Mouse (Mus musculus) embryo, embryonic 10 days (tissue): Measurements from ENCODE around the gene Tgoln1.

Source experiments
- DNase-seq: peaks from one replicate; pipeline ENCODE4 v3.0.0-alpha.2; 2015; ENCODE audit warnings: low spot score

The Tgoln1 gene

GRCm38 (mm10) chr6:72593914-72594313 lies 22.9 kb downstream of the Tgoln1 start:
- no peak for DNase-seq

DNA sequence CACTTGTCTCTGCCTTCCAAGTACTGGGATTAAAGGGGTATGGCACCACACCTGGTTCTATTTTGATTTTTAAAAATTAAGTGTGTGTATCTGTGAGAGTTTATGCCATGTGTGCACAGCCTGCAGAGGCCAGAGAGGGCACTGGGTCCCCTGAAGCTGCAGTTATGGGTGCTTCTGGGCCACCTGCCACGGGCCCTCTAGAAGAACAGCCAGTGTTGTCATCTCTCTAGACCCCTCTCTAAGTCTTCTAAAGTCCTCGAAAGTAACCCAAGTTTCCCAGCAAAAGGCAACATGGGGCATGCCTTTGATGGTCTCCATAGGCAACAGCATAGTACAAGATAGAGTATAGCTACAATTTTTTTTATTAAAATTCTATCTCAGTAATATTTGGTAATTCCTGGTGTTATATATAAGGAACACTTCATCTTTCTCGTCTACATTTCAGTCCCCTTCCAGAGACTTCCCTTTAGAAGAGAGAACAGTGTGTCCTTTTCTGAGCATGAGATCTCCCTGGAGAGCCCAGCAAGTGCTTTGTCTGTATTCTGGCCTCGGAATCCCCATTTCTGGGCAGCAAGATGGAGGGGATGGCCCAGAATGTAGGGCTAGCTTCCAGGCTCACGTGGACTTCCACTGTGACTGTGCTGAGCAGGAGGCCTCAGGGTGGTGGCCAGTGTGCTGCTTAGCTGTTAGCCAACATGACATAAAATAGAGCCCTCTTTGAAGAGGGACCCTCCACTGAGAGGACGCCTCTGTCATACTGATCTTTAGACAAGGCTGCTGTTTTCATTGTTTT lies 23.6 kb downstream of the Tgoln1 start:
- no peak for DNase-seq

GRCm38 (mm10) chr6:72590111-72590510 lies 26.7 kb downstream of the Tgoln1 start:
- no peak for DNase-seq

- DNase-seq = no peak
These were observed 28.5 kb downstream of the Tgoln1 start for GRCm38 (mm10) chr6:72588307-72588706.

GRCm38 (mm10) chr6:72586701-72587100 lies 30.1 kb downstream of the Tgoln1 start:
- no peak for DNase-seq

- DNase-seq = no peak
These were observed 32.6 kb downstream of the Tgoln1 start for GRCm38 (mm10) chr6:72584154-72584553.

GRCm38 (mm10) chr6:72583211-72583839 lies 33.5 kb downstream of the Tgoln1 start:
- no peak for DNase-seq

DNA sequence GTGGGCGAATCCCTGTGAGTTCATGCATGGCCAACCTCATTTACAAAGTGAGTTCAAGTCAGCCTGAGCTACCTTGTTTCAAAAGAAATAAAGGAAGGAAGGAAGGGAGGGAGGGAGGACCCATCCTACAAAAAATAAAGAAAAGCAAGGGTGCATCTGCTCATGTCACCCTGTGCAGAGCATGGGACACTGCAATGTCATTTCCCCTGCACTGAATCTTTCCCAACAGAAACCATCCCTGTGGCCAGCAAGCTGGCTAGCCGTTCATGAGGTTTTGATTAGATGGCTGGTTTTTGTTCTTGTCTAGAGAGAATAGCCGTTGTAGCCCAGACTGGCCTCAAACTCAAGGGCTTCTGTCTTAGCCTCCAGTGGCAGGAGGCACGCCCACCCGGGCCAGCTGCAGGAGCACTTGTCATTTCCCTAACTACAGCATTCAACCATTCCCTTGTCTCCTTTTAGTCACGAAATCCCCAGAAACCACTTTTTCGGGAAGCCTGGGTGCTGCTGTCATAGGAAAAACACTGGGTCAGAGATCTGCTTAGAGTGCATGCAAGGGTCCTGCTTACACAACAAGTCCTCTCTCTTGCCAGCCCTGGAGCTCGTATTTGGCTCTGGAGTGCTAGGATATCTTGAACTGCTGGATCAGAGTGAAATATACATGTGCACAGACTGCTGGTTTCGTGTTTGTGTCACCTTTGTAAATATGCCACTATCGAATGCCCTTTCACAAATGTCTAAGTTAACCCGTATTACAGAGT lies 35.0 kb downstream of the Tgoln1 start:
- DNase-seq = no peak

GRCm38 (mm10) chr6:72576041-72576440 lies 40.8 kb downstream of the Tgoln1 start:
- DNase-seq = no peak

DNA sequence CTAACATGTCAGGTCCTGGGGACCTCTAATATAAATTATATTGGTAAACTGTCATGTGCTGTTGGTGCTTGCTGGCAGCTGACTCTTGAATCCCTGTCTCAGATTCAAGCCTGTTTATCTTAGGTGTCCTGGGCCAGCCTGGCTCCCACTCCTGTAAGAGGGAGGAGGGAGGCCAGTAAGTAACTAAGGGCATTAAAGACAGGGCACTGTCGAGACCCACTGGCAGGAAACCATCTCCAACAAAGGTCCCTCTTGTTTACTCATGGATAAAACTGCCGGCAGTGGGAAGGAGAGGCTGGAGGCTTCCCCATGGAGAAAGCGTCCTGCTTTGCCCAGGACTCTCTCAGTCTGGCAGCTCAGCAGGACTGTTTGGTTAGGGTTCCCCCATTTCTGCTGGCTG lies 45.0 kb downstream of the Tgoln1 start:
- no peak for DNase-seq

DNA sequence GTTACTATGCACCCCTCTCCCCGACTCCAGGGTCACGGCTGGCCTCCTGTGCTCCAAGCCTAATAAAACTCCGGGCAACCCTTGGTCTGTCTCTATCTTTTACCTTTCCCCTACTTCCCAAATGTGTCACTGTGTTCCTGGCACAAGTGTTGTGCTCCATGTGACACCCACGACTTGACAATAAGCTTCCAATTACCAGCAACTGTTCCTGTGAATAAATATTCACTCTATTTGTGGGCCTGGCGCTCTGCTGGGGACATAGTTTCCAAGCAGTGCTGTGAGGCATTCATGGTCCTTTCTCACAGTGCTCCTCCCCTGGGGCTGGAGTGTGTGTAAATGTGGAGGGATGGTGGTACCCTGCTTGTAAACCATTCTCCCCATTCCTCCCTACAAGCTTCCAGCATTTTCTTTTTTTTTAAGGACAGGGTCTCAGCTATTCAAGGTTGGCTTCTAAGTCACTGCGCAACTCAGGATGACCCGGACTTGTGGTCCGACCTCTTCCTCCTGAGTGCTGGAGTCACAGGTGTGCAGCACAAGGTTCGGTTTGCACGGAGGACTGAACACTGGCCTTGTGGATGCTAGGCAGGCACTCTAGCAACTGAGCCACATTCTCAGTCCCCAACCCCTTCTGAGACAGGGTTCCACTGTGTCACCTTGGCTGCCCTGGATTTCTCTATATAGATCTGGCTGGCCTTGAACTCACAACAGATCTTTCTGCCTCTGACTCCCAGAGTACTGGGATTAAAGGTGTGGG lies 46.0 kb downstream of the Tgoln1 start:
- no peak for DNase-seq

DNA sequence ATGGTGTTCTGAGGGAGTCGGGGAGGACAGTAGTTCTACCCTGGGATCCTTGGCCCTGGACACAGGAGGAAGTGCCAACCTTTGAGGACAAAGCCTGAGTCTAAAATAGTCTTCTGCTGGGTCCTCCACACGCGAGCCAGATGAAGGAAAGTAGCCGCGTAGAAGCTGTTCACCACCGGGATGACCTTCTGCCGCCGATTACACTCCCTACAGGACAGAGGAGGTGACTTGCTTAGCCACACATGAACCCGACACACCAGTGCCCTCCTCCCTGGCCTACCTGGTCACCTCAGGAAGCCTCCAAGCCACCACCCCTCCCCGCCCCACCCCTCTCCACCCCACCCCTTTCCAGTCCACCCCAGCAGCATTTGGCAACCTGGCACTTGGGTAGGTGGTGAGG lies 48.1 kb downstream of the Tgoln1 start:
- no peak for DNase-seq

GRCm38 (mm10) chr6:72567508-72567907 lies 49.3 kb downstream of the Tgoln1 start:
- no peak for DNase-seq

DNA sequence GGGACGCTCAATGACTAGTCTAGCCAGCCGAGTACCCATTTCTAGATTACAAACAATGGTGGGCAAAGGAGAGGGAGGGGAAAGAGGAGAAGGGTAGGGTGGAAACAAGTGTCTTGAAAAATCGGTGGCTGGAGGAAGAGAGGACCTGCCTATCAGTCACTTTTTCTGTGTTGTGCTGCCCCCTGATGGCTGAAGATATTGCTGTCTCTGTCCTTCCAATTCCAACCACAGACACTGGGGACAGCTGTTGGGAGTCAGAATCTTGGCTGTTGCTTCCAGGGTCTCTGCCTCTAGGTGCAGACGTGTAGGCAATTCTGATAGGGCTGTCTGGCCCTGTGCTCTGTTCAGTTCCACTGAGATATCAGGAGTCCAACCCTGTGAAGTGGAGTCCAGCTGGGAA lies 50.8 kb downstream of the Tgoln1 start:
- DNase-seq = peak; percentile 91

DNA sequence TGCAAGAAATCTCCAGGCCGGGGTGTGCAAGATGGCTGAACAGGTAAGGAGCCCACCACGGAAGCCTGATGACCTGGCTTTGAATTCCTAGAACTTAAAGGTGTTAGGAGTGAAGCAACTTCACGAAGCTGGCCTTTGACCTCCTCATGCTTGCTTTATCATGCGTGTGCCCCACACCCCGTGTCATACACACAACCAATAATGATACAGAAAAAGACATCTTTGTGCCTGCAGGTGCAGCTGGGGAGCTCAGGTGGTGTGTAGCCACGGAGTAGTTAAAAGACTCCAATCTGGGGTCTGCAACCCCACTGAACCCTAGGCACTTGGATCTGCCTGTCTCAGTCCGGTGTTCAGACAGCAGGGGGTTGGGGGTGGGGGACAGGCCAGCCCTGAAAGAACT lies 51.3 kb downstream of the Tgoln1 start:
- DNase-seq = no peak

DNA sequence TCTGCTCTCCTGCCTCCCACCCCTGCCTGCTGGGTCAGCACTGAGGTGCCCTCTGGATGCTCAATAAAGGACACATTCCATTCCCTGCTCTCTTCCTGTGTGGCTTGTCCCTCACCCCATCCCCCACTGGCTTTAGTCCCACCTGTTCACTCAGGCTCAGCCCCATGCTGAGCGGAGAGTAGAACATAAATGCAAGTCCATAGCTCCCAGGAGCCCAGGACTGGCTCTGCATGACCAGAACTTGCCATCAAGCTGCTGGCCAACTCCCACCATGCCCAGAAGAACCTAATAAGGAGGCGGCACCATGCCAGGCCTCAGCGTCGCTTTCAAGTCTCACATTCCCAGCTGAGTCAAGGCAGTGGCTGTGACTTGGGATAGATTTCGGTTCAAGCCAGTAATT lies 53.9 kb downstream of the Tgoln1 start:
- DNase-seq = no peak

- DNase-seq = no peak
These were observed 54.3 kb downstream of the Tgoln1 start for GRCm38 (mm10) chr6:72562486-72562885.

GRCm38 (mm10) chr6:72560801-72561200 lies 56.0 kb downstream of the Tgoln1 start:
- DNase-seq = no peak
